Mouse (Mus musculus) hindbrain, embryonic 14.5 days (tissue): ENCODE data around the gene Hrg. TPM values are rescaled to one million over a fixed set of nuclear protein-coding genes. Genes with fewer than 3 reads are reported as not detected.

Experiments used
- polyA plus RNA-seq: library from polyadenylated mRNA; unstranded; fragments of >200 nt; fragmentation: Nextera tagmentation; extraction: Ambion mirVana; gene quantifications from 2 replicates; pipeline ENCODE4 v1.2.1, GENCODE M21; 2014

Gene Hrg
- polyA plus RNA-seq, 1 experiment from 2014 or later = 0.19 TPM

Other genes starting within 250 kb of the Hrg start
- gene Crygs, start 139.5 kb upstream of the Hrg start, polyA plus RNA-seq = not detected in 2 replicates
- 21.4 and 27.9 TPM in 2 replicates for gene Tbccd1, start 93.4 kb upstream of the Hrg start, polyA plus RNA-seq
- 96.5 and 109 TPM in 2 replicates for gene Dnajb11, start 93.2 kb upstream of the Hrg start, polyA plus RNA-seq
- gene Ahsg, start 59.8 kb upstream of the Hrg start, polyA plus RNA-seq = not detected in 2 replicates
- not detected in 2 replicates for gene Fetub, start 32.7 kb upstream of the Hrg start, polyA plus RNA-seq
- gene Kng2, start 78.4 kb downstream of the Hrg start, polyA plus RNA-seq = 0.88 TPM in 1 of 2 replicates, not detected in the other
- gene Kng1, start 106.8 kb downstream of the Hrg start, polyA plus RNA-seq = not detected in 2 replicates
- gene Eif4a2, start 156.4 kb downstream of the Hrg start, polyA plus RNA-seq = 352 and 389 TPM in 2 replicates
- 41.3 and 43.1 TPM in 2 replicates for gene Rfc4, start 176.7 kb downstream of the Hrg start, polyA plus RNA-seq
- gene Adipoq, start 195.5 kb downstream of the Hrg start, polyA plus RNA-seq = not detected in 2 replicates